Mouse (Mus musculus) hindbrain, embryonic 10.5 days (tissue): Measurements from ENCODE around the gene Rorc. TPM values are rescaled to one million over a fixed set of nuclear protein-coding genes. Genes with fewer than 3 reads are reported as not detected.
A peak's percentile ranks its signal among the peaks of the same experiment; 100 is the strongest.

Experiments
- DNase-seq: peaks from one replicate; pipeline ENCODE4 v3.0.0-alpha.2; 2017; ENCODE audit warnings: low spot score
- H3K27ac ChIP-seq: fragments of 300-500 bp; sonication (generic); 2 replicates; pipeline ENCODE4 v1.5.1; 2016; ENCODE audit warnings: mild to moderate bottlenecking, moderate library complexity
- H3K27me3 ChIP-seq: fragments of 300-500 bp; sonication (generic); 2 replicates; pipeline ENCODE4 v1.6.1; 2016; ENCODE audit warnings: mild to moderate bottlenecking; ENCODE audit not compliant: poor library complexity, insufficient read depth, severe bottlenecking
- H3K36me3 ChIP-seq: fragments of 300-500 bp; sonication (generic); 2 replicates; pipeline ENCODE4 v1.6.1; 2016; ENCODE audit warnings: mild to moderate bottlenecking, moderate library complexity
- H3K4me1 ChIP-seq: fragments of 300-500 bp; sonication (generic); replicated peaks from 2 replicates; pipeline ENCODE4 v1.6.1; 2016; ENCODE audit warnings: mild to moderate bottlenecking
- H3K4me3 ChIP-seq: fragments of 300-500 bp; sonication (generic); 2 replicates; pipeline ENCODE4 v1.5.1; 2016; ENCODE audit warnings: mild to moderate bottlenecking, moderate library complexity
- H3K9me3 ChIP-seq: fragments of 300-500 bp; sonication (generic); 2 replicates; pipeline ENCODE4 v1.6.1; 2016; ENCODE audit warnings: mild to moderate bottlenecking, moderate library complexity
- WGBS: fragments of 180-500 bp; shearing (Covaris S2); methylation state at CpG from one replicate; pipeline ENCODE4 v1.1.7; 2016; 5-methylcytosine and 5-hydroxymethylcytosine counted together
- polyA plus RNA-seq: library from polyadenylated mRNA; unstranded; fragments of >200 nt; fragmentation: Nextera tagmentation; extraction: Ambion mirVana; gene quantifications from 2 replicates; pipeline ENCODE4 v1.2.1, GENCODE M21; 2016

Rorc gene
- polyA plus RNA-seq, 1 experiment from 2014 or later: 0.13 TPM

- peaks cover 68% of the 10 kb centered on the region for H3K27me3 ChIP-seq
- DNase-seq: peak; percentile 70
- peak overlapping the region; percentile 86 for H3K27ac ChIP-seq
- no peaks in the 10 kb centered on the region for H3K36me3 ChIP-seq
- peak overlapping the region; percentile 52 for H3K4me3 ChIP-seq
- H3K4me1 ChIP-seq: peaks cover 50% of the 10 kb centered on the region
- WGBS: 27% methylated on average over 5 of the region's 5 CpGs
- no peaks in the 10 kb centered on the region for H3K9me3 ChIP-seq
Measured at GRCm38 (mm10) chr3:94399663-94400310, 27.2 kb downstream of the Rorc start.

- peaks cover 55% of the 10 kb centered on the region for H3K4me1 ChIP-seq
- no peak overlapping the region for H3K4me3 ChIP-seq
- no peaks in the 10 kb centered on the region for H3K9me3 ChIP-seq
- DNase-seq: no peak
- no peaks in the 10 kb centered on the region for H3K36me3 ChIP-seq
- peaks cover 66% of the 10 kb centered on the region for H3K27me3 ChIP-seq
- WGBS: 78% methylated on average over 8 of the region's 8 CpGs
- H3K27ac ChIP-seq: peak overlapping the region; percentile 54
Measured at GRCm38 (mm10) chr3:94402451-94402850, 29.9 kb downstream of the Rorc start.

GRCm38 (mm10) chr3:94404366-94405054 is 31.9 kb downstream of the Rorc start:
- WGBS: 16% methylated on average over 7 of the region's 7 CpGs
- H3K27ac ChIP-seq: peak overlapping the region; percentile 56
- H3K4me1 ChIP-seq: peaks cover 45% of the 10 kb centered on the region
- no peaks in the 10 kb centered on the region for H3K9me3 ChIP-seq
- H3K4me3 ChIP-seq: no peak overlapping the region
- no peaks in the 10 kb centered on the region for H3K36me3 ChIP-seq
- DNase-seq: no peak
- H3K27me3 ChIP-seq: peaks cover 59% of the 10 kb centered on the region

GRCm38 (mm10) chr3:94405561-94405960 is 33.0 kb downstream of the Rorc start:
- Histone ChIP-seq H3K4me1 (peaks cover 34% of the 10 kb centered on the region), H3K4me3 (no peak overlapping the region), H3K27ac (no peak overlapping the region), H3K9me3 (no peaks in the 10 kb centered on the region), H3K27me3 (peaks cover 48% of the 10 kb centered on the region), H3K36me3 (no peaks in the 10 kb centered on the region)
- 76% methylated on average over 4 of the region's 4 CpGs for WGBS
- DNase-seq: no peak

- 10% methylated on average over 25 of the region's 25 CpGs for WGBS
- H3K36me3 ChIP-seq: no peaks in the 10 kb centered on the region
- no peak for DNase-seq
- peak overlapping the region; percentile 88 for H3K27ac ChIP-seq
- H3K27me3 ChIP-seq: 0 out of 2 replicates have a peak, but pooled peaks cover 2% of the 10 kb centered on the region
- H3K9me3 ChIP-seq: no peaks in the 10 kb centered on the region
- H3K4me1 ChIP-seq: peaks cover 25% of the 10 kb centered on the region
- peak overlapping the region; percentile 61 for H3K4me3 ChIP-seq
Measured at GRCm38 (mm10) chr3:94412530-94412929, 39.9 kb downstream of the Rorc start.

- Histone ChIP-seq H3K27ac (peak within 1 kb of the TSS; percentile 88), H3K4me1 (peaks cover 25% of the 10 kb centered on the region), H3K27me3 (no peaks in the 10 kb centered on the region), H3K36me3 (no peaks in the 10 kb centered on the region), H3K9me3 (no peaks in the 10 kb centered on the region), H3K4me3 (peak within 1 kb of the TSS; percentile 61)
- 9% methylated on average over 52 of the region's 52 CpGs for WGBS
- peak; percentile 97 for DNase-seq
Measured at GRCm38 (mm10) chr3:94413031-94413679, 40.6 kb downstream of the Rorc start, which contains the start of gene Tdrkh. Gene Tdrkh, plus strand, starts transcription at chr3:94413273.

- no peak for DNase-seq
- Histone ChIP-seq H3K4me1 (no peaks in the 10 kb centered on the region), H3K27ac (no peak overlapping the region), H3K27me3 (no peaks in the 10 kb centered on the region), H3K9me3 (no peaks in the 10 kb centered on the region), H3K36me3 (peaks cover 33% of the 10 kb centered on the region), H3K4me3 (no peak overlapping the region)
- WGBS: 77% methylated on average over 2 of the region's 2 CpGs
Measured at GRCm38 (mm10) chr3:94430980-94431379, 58.4 kb downstream of the Rorc start.

- Histone ChIP-seq H3K4me3 (no peak overlapping the region), H3K27me3 (no peaks in the 10 kb centered on the region)
- WGBS: 93% methylated on average over 2 of the region's 2 CpGs
Measured at GRCm38 (mm10) chr3:94434305-94434704, 61.7 kb downstream of the Rorc start.

GRCm38 (mm10) chr3:94436420-94436819 is 63.8 kb downstream of the Rorc start:
- Histone ChIP-seq H3K4me3 (no peak overlapping the region), H3K27ac (no peak overlapping the region), H3K27me3 (no peaks in the 10 kb centered on the region), H3K9me3 (no peaks in the 10 kb centered on the region), H3K4me1 (no peaks in the 10 kb centered on the region), H3K36me3 (no peaks in the 10 kb centered on the region)
- WGBS: 83% methylated on average over 9 of the region's 9 CpGs
- DNase-seq: no peak

More at GRCm38 (mm10) chr3:94434305-94434704, 61.7 kb downstream of the Rorc start:
- DNase-seq: no peak
- Histone ChIP-seq H3K36me3 (0 out of 2 replicates have a peak, but pooled peaks cover 5% of the 10 kb centered on the region), H3K9me3 (no peaks in the 10 kb centered on the region), H3K27ac (no peak overlapping the region), H3K4me1 (no peaks in the 10 kb centered on the region)

- Histone ChIP-seq H3K9me3 (no peaks in the 10 kb centered on the region), H3K27ac (no peak overlapping the region), H3K4me3 (no peak overlapping the region), H3K27me3 (no peaks in the 10 kb centered on the region), H3K4me1 (peaks cover 12% of the 10 kb centered on the region), H3K36me3 (peaks cover 18% of the 10 kb centered on the region)
- DNase-seq: no peak
- 40% methylated on average over 3 of the region's 3 CpGs for WGBS
Measured at GRCm38 (mm10) chr3:94441182-94441581, 68.6 kb downstream of the Rorc start.

- Histone ChIP-seq H3K4me3 (peak within 1 kb of the TSS; percentile 97), H3K9me3 (no peaks in the 10 kb centered on the region), H3K36me3 (peaks cover 37% of the 10 kb centered on the region), H3K27ac (peak within 1 kb of the TSS; percentile 88), H3K4me1 (peaks cover 12% of the 10 kb centered on the region), H3K27me3 (no peaks in the 10 kb centered on the region)
- WGBS: under 1% methylated on average over 39 of the region's 39 CpGs
- DNase-seq: peak; percentile 96
Measured at GRCm38 (mm10) chr3:94442951-94443596, 70.5 kb downstream of the Rorc start, which contains the start of gene Mrpl9. Gene Mrpl9, plus strand, starts transcription at chr3:94443318.

- peak within 1 kb of the TSS; percentile 88 for H3K27ac ChIP-seq
- DNase-seq: no peak
- H3K9me3 ChIP-seq: no peaks in the 10 kb centered on the region
- under 1% methylated on average over 24 of the region's 24 CpGs for WGBS
- H3K36me3 ChIP-seq: peaks cover 42% of the 10 kb centered on the region
- no peaks in the 10 kb centered on the region for H3K27me3 ChIP-seq
- peak within 1 kb of the TSS; percentile 97 for H3K4me3 ChIP-seq
- H3K4me1 ChIP-seq: peaks cover 12% of the 10 kb centered on the region
Measured at GRCm38 (mm10) chr3:94443597-94443964, 71.0 kb downstream of the Rorc start, which contains the start of gene Oaz3. Gene Oaz3, minus strand, starts transcription at chr3:94443915.
